9 mouse cellular contexts compared by ENCODE assay signal in the genomic region with DNA sequence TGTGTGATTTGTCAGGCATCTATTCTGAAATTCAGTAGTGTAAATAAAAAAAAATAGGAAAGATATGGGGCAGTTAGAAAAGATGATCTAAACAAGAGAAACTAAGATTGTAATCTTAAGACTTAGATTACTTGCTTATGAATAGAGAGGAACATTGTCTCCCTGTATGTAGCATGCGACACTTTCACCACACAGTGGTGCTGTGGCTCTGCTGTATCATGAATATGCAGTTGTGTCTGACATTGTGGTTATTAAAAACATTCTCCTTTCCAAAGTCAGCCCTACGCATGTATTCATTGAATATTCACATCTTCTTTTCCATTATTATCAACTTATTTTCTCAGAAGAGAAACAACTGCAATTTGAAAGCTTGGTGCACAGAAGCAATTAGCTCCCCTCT. TPM values are rescaled to one million over a fixed set of nuclear protein-coding genes. Genes with fewer than 3 reads are reported as not detected.
DNase-seq lines count a peak whose midpoint lies in the region; ATAC-seq lines count a peak whose summit lies in the region.
"Had no signal": no experiment of that assay in that cellular context is flagged by ENCODE, and none has a peak within 500 bp of the region (broad histone marks: within the 10 kb centered on the region; RNA-seq: fewer than 3 reads in every experiment).

No protein-coding gene starts in this region.

- no peak overlapping the region for H3K27ac ChIP-seq in midbrain, embryonic 11.5 days (ENCODE audit: low read depth, low read length)

- no peaks in the 10 kb centered on the region for H3K27me3 ChIP-seq in midbrain, embryonic 11.5 days (ENCODE audit: control insufficient read depth, insufficient read depth, low read length)

- H3K9me3 ChIP-seq in midbrain, embryonic 11.5 days (ENCODE audit: control insufficient read depth, low read length), result no peaks in the 10 kb centered on the region

- no peak overlapping the region for H3K4me2 ChIP-seq in midbrain, embryonic 11.5 days

- ATAC-seq in midbrain, embryonic 11.5 days (ENCODE audit: low FRiP score), result peak; percentile 73; the same call in 1 of the 2 replicates
- ATAC-seq in CD4-positive, CD25-positive, alpha-beta regulatory T cell, adult 4 months, result no peak

- DNase-seq in adrenal gland, postnatal 14 days, result peak; percentile 24
- no peak for DNase-seq in adrenal gland, adult 18-20 months (ENCODE audit: low spot score in 2 of 2)
- peak; percentile 47 for DNase-seq in testis, postnatal 10 days (ENCODE audit: low spot score)
- DNase-seq in testis, postnatal 14 days (ENCODE audit: low spot score), result no peak
- DNase-seq in layer of hippocampus, adult 11-12 months (ENCODE audit: low spot score), result peak; percentile 53
- peak; percentile 89 for DNase-seq in midbrain, embryonic 11.5 days (ENCODE audit: low spot score, missing footprints)
- no peak for DNase-seq in B cell, adult 2 months

- H3K4me1 ChIP-seq in midbrain, embryonic 11.5 days (ENCODE audit: control insufficient read depth, insufficient read depth, low read length), result no peaks in the 10 kb centered on the region

- H3K4me3 ChIP-seq in midbrain, embryonic 11.5 days (ENCODE audit: low read depth, low read length), result no peak overlapping the region
- H3K4me3 ChIP-seq: erythroblast, embryonic 14.5 days had no signal

- 57% methylated on average over 2 of the region's 2 CpGs for WGBS in midbrain, embryonic 11.5 days

- no peak overlapping the region for H3K9ac ChIP-seq in midbrain, embryonic 11.5 days (ENCODE audit: low read length)

- H3K36me3 ChIP-seq in midbrain, embryonic 11.5 days (ENCODE audit: control insufficient read depth, insufficient read depth, low read length), result no peaks in the 10 kb centered on the region

RNA-seq across cellular contexts. Expression of gene Caps2, which starts 40.0 kb away (rescaled TPM):
- not detected in 2 replicates for total RNA-seq in adrenal gland, postnatal 14 days (2021)
- not detected for total RNA-seq in adrenal gland, adult 18-20 months (2021)
- 0.40 and 0.51 TPM in 2 replicates for polyA plus RNA-seq in midbrain, embryonic 11.5 days (2014; fragmentation: Nextera tagmentation; extraction: Ambion mirVana)
- polyA plus RNA-seq in CD4-positive, CD25-positive, alpha-beta regulatory T cell, adult 4 months (2017; shearing (Covaris generic)), result not detected
- polyA plus RNA-seq: erythroblast, embryonic 14.5 days had no signal

RNA-seq across cellular contexts. Expression of gene Glipr1l3, which starts 43.3 kb away (rescaled TPM):
- total RNA-seq in adrenal gland, postnatal 14 days (2021), result not detected in 2 replicates
- total RNA-seq in adrenal gland, adult 18-20 months (2021), result not detected
- polyA plus RNA-seq in midbrain, embryonic 11.5 days (2014; fragmentation: Nextera tagmentation; extraction: Ambion mirVana), result 0.15 TPM in 1 of 2 replicates, not detected in the other
- not detected for polyA plus RNA-seq in CD4-positive, CD25-positive, alpha-beta regulatory T cell, adult 4 months (2017; shearing (Covaris generic))
- polyA plus RNA-seq: erythroblast, embryonic 14.5 days had no signal

Comparison
In these comparisons a context has a peak if more than half of its experiments do, and no peak if none do; other contexts are left out.
1. DNase-seq: peak in adrenal gland, postnatal 14 days (single experiment), testis, postnatal 10 days (single experiment), layer of hippocampus, adult 11-12 months (single experiment) and midbrain, embryonic 11.5 days (single experiment); none in adrenal gland, adult 18-20 months (0 of 2), testis, postnatal 14 days (single experiment) and B cell, adult 2 months (0 of 2).